Mouse (Mus musculus) WW6 (cell line): ENCODE measurements around the gene Capns2.

Source experiments
- DNase-seq: peaks from one replicate; pipeline ENCODE4 v3.0.0-alpha.2; 2013; ENCODE audit warnings: low read depth, low spot score

The Capns2 gene

GRCm38 (mm10) chr8:92901107-92901506, at the start of gene Capns2:
TSS of gene Capns2 (plus strand) at chr8:92901407.
- no peak for DNase-seq

- DNase-seq: no peak
Observed at GRCm38 (mm10) chr8:92853188-92853983, 47.8 kb upstream of the Capns2 start.

GRCm38 (mm10) chr8:92854673-92855072, 46.5 kb upstream of the Capns2 start:
- DNase-seq: no peak

- peak; percentile 67 for DNase-seq
Observed at GRCm38 (mm10) chr8:92855171-92855894, 45.9 kb upstream of the Capns2 start, which contains the start of gene Lpcat2. TSS of gene Lpcat2 (plus strand) at chr8:92855339.

- no peak for DNase-seq
Observed at GRCm38 (mm10) chr8:92856273-92856986, 44.8 kb upstream of the Capns2 start.

GRCm38 (mm10) chr8:92858475-92859182, 42.6 kb upstream of the Capns2 start:
- DNase-seq: no peak

- no peak for DNase-seq
Observed at GRCm38 (mm10) chr8:92861977-92862376, 39.2 kb upstream of the Capns2 start.

GRCm38 (mm10) chr8:92870281-92870680, 30.9 kb upstream of the Capns2 start:
- DNase-seq: no peak

- DNase-seq: no peak
Observed at GRCm38 (mm10) chr8:92872063-92872759, 29.0 kb upstream of the Capns2 start.

GRCm38 (mm10) chr8:92875795-92876194, 25.4 kb upstream of the Capns2 start:
- no peak for DNase-seq

GRCm38 (mm10) chr8:92881247-92881646, 20.0 kb upstream of the Capns2 start:
- DNase-seq: no peak

GRCm38 (mm10) chr8:92883771-92884170, 17.4 kb upstream of the Capns2 start:
- no peak for DNase-seq

GRCm38 (mm10) chr8:92892216-92892615, 9.0 kb upstream of the Capns2 start:
- peak; percentile 29 for DNase-seq

GRCm38 (mm10) chr8:92893870-92894269, 7.3 kb upstream of the Capns2 start:
- DNase-seq: no peak

GRCm38 (mm10) chr8:92895053-92895452, 6.2 kb upstream of the Capns2 start:
- no peak for DNase-seq

- no peak for DNase-seq
Observed at GRCm38 (mm10) chr8:92896056-92896455, 5.2 kb upstream of the Capns2 start.

GRCm38 (mm10) chr8:92896611-92897010, 4.6 kb upstream of the Capns2 start:
- no peak for DNase-seq

- DNase-seq: no peak
Observed at GRCm38 (mm10) chr8:92897794-92898193, 3.4 kb upstream of the Capns2 start.

- no peak for DNase-seq
Observed at GRCm38 (mm10) chr8:92899590-92899989, 1.6 kb upstream of the Capns2 start.

GRCm38 (mm10) chr8:92902981-92903380, 1.8 kb downstream of the Capns2 start:
- DNase-seq: no peak
